ENCODE assay signal across 8 mouse cellular contexts in the genomic region with DNA sequence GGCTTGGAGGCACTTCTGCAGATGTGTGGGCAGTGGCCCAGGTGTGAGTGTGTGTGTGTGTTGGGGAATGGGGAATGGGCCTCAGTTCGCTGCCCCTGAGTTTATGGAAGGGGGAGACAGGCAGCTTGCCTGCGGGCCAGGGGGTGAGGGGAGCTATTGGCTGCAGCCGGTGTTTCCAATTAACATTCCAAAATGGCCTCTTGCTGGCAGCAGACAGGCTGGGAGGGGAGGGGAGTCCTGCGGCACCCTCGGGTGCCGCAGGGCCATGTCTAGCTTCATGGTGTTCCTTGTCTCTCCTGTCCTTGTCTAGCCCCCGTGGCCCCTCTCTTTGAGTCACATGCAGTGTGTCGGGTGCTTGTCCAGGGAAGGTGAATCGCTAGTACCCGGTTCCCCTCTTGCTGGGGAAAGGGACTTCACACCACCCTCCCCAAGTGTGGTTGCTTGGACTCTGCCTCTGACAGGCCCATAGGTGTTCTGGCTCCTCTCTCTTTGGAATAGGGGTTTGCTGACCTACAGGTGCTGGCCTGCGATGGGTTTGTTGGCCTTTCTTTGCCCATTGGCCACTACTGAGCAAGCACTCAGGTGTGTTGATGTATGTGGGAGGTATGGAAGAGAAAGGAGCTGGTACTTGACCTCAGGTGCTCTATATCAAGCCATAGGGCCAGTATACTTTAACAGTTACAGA. TPM values are rescaled to one million over a fixed set of nuclear protein-coding genes. Genes with fewer than 3 reads are reported as not detected.
DNase-seq lines count a peak whose midpoint lies in the region; ATAC-seq and TF ChIP-seq lines count a peak whose summit lies in the region.

No protein-coding gene starts in this region.

- TF ChIP-seq CTCF in E14TG2a.4 (conservative IDR thresholded peaks at IDR 0.05; ENCODE audit: low read length), result no peak
- no peak for TF ChIP-seq CTCF in liver, embryonic 14.5 days (IDR thresholded peaks at IDR 0.05; ENCODE audit: low read depth)

- TF ChIP-seq EP300 in liver, embryonic 14.5 days (IDR thresholded peaks at IDR 0.05; ENCODE audit: low read depth), result no peak

- H3K9me3 ChIP-seq in erythroblast, embryonic 14.5 days (ENCODE audit: control insufficient read depth, low read length), result no peaks in the 10 kb centered on the region
- H3K9me3 ChIP-seq in E14TG2a.4 (ENCODE audit: low read length), result no peaks in the 10 kb centered on the region
- H3K9me3 ChIP-seq in embryonic facial prominence, embryonic 15.5 days (replicated peaks), result no peaks in the 10 kb centered on the region
- H3K9me3 ChIP-seq in hindbrain, embryonic 11.5 days (ENCODE audit: control insufficient read depth, low read length), result no peaks in the 10 kb centered on the region
- no peaks in the 10 kb centered on the region for H3K9me3 ChIP-seq in liver, embryonic 14.5 days (ENCODE audit: control insufficient read depth, low read length)

- H3K27ac ChIP-seq in embryonic facial prominence, embryonic 15.5 days (replicated peaks), result peak overlapping the region; percentile 99
- H3K27ac ChIP-seq in hindbrain, embryonic 11.5 days (ENCODE audit: low read depth, low read length), result peak overlapping the region; percentile 94
- H3K27ac ChIP-seq in liver, embryonic 14.5 days, result no peak overlapping the region

- peak overlapping the region; percentile 95 for H3K9ac ChIP-seq in embryonic facial prominence, embryonic 15.5 days
- peak overlapping the region; percentile 80 for H3K9ac ChIP-seq in hindbrain, embryonic 11.5 days (ENCODE audit: low read depth, low read length)
- peak overlapping the region; percentile 70 for H3K9ac ChIP-seq in liver, embryonic 14.5 days (replicated peaks)

- no peak for ATAC-seq in erythroblast, adult 5-6 weeks (replicated peaks; ENCODE audit: low FRiP score, poor library complexity, severe bottlenecking)
- no peak for ATAC-seq in embryonic facial prominence, embryonic 15.5 days (ENCODE audit: insufficient number of reproducible peaks, low FRiP score, low TSS enrichment, low read depth)
- no peak for ATAC-seq in hindbrain, embryonic 11.5 days (ENCODE audit: low FRiP score)
- ATAC-seq in liver, embryonic 14.5 days (ENCODE audit: insufficient read depth), result no peak

- H3K4me1 ChIP-seq in erythroblast, embryonic 14.5 days (ENCODE audit: control insufficient read depth), result peaks cover 45% of the 10 kb centered on the region
- peaks cover 56% of the 10 kb centered on the region for H3K4me1 ChIP-seq in E14TG2a.4 (replicated peaks; ENCODE audit: low read depth, low read length)
- peaks cover 68% of the 10 kb centered on the region for H3K4me1 ChIP-seq in embryonic facial prominence, embryonic 15.5 days
- H3K4me1 ChIP-seq in hindbrain, embryonic 11.5 days (replicated peaks; ENCODE audit: control insufficient read depth, insufficient read depth, low read length), result peaks cover 13% of the 10 kb centered on the region
- H3K4me1 ChIP-seq in liver, embryonic 14.5 days (replicated peaks; ENCODE audit: control insufficient read depth in 2 of 2, insufficient read depth in 2 of 2, low read length in 1 of 2), result peaks cover 12 to 19% of the 10 kb centered on the region in 2 experiments

- H3K27me3 ChIP-seq in erythroblast, embryonic 14.5 days (ENCODE audit: control insufficient read depth), result peaks cover 43% of the 10 kb centered on the region
- H3K27me3 ChIP-seq in E14TG2a.4 (ENCODE audit: insufficient read depth, low read length), result peaks cover 45% of the 10 kb centered on the region
- no peaks in the 10 kb centered on the region for H3K27me3 ChIP-seq in embryonic facial prominence, embryonic 15.5 days
- H3K27me3 ChIP-seq in hindbrain, embryonic 11.5 days (ENCODE audit: control insufficient read depth, insufficient read depth, low read length), result no peaks in the 10 kb centered on the region
- peaks cover 9% of the 10 kb centered on the region; the same call in 1 of the 2 replicates for H3K27me3 ChIP-seq in liver, embryonic 14.5 days (ENCODE audit: control insufficient read depth, insufficient read depth, low read length)

- H3K4me2 ChIP-seq in embryonic facial prominence, embryonic 15.5 days (replicated peaks), result peak overlapping the region; percentile 97
- H3K4me2 ChIP-seq in hindbrain, embryonic 11.5 days (replicated peaks; ENCODE audit: low read depth, low read length), result peak overlapping the region; percentile 97
- H3K4me2 ChIP-seq in liver, embryonic 14.5 days (ENCODE audit: low read depth), result peak overlapping the region; percentile 100

- peak; percentile 37 for DNase-seq in hindbrain, embryonic 11.5 days (ENCODE audit: low spot score)
- DNase-seq in liver, embryonic 14.5 days (ENCODE audit: low read depth in 3 of 3, low spot score in 3 of 3), result no peak
- peak; percentile 42 for DNase-seq in right cerebral cortex, postnatal 4 days
- no peak for DNase-seq in adrenal gland, postnatal 25 days

- peaks cover 26% of the 10 kb centered on the region for H3K36me3 ChIP-seq in erythroblast, embryonic 14.5 days (ENCODE audit: control insufficient read depth)
- H3K36me3 ChIP-seq in E14TG2a.4 (ENCODE audit: insufficient read depth, low read length), result peaks cover 39% of the 10 kb centered on the region
- H3K36me3 ChIP-seq in embryonic facial prominence, embryonic 15.5 days, result peaks cover 29% of the 10 kb centered on the region
- peaks cover 4% of the 10 kb centered on the region; the same call in 1 of the 2 replicates for H3K36me3 ChIP-seq in hindbrain, embryonic 11.5 days (ENCODE audit: control insufficient read depth, insufficient read depth, low read length)
- H3K36me3 ChIP-seq in liver, embryonic 14.5 days (replicated peaks; ENCODE audit: control insufficient read depth, insufficient read depth, low read depth), result peaks cover 3% of the 10 kb centered on the region; the same call in 1 of the 2 replicates

- WGBS in embryonic facial prominence, embryonic 15.5 days, result 4% methylated on average over 11 of the region's 11 CpGs
- WGBS in hindbrain, embryonic 11.5 days, result 9% methylated on average over 11 of the region's 11 CpGs
- 14% methylated on average over 11 of the region's 11 CpGs for WGBS in liver, embryonic 14.5 days (ENCODE audit: insufficient replicate concordance)

- H3K4me3 ChIP-seq in erythroblast, embryonic 14.5 days (replicated peaks), result peak overlapping the region; percentile 63
- peak overlapping the region; percentile 86 for H3K4me3 ChIP-seq in E14TG2a.4 (replicated peaks; ENCODE audit: low read length)
- H3K4me3 ChIP-seq in embryonic facial prominence, embryonic 15.5 days (replicated peaks), result peak overlapping the region; percentile 93
- H3K4me3 ChIP-seq in hindbrain, embryonic 11.5 days (ENCODE audit: low read depth, low read length), result peak overlapping the region; percentile 59
- H3K4me3 ChIP-seq in liver, embryonic 14.5 days (ENCODE audit: insufficient read depth in 1 of 2, low read depth in 2 of 2, low read length in 2 of 2), result peak overlapping the region; percentile 61 to 86

RNA-seq across cellular contexts. Expression of gene Dusp7, which starts 1.5 kb away (rescaled TPM):
- 0.19 and 0.23 TPM in 2 replicates for polyA plus RNA-seq in erythroblast, embryonic 14.5 days (2012)
- 17.5 and 19.9 TPM in 2 replicates for total RNA-seq in erythroblast, adult 5-6 weeks (2015; ENCODE audit: low replicate concordance)
- total RNA-seq in erythroblast, adult 5-6 weeks (2017; ENCODE audit: low replicate concordance), result 3.3 and 4.3 TPM in 2 replicates
- 42.3 and 44.2 TPM in 2 replicates for polyA plus RNA-seq in embryonic facial prominence, embryonic 15.5 days (2015; fragmentation: Nextera tagmentation; extraction: Ambion mirVana)
- 25.0 and 25.8 TPM in 2 replicates for polyA plus RNA-seq in hindbrain, embryonic 11.5 days (2014; fragmentation: Nextera tagmentation; extraction: Ambion mirVana)
- 8.2 and 10.0 TPM in 2 replicates for polyA plus RNA-seq in liver, embryonic 14.5 days (2012; rRNA removed)
- 4.4 and 4.5 TPM in 2 replicates for polyA plus RNA-seq in liver, embryonic 14.5 days (2014; fragmentation: Nextera tagmentation; extraction: Ambion mirVana)
- total RNA-seq in adrenal gland, postnatal 25 days (2021), result 16.7 and 20.6 TPM in 2 replicates

RNA-seq across cellular contexts. Expression of gene Rpl29, which starts 59.3 kb away (rescaled TPM):
- 2.4 and 3.8 TPM in 2 replicates for polyA plus RNA-seq in erythroblast, embryonic 14.5 days (2012)
- total RNA-seq in erythroblast, adult 5-6 weeks (2015; ENCODE audit: low replicate concordance), result 553 and 845 TPM in 2 replicates
- total RNA-seq in erythroblast, adult 5-6 weeks (2017; ENCODE audit: low replicate concordance), result 192 and 282 TPM in 2 replicates
- 943 and 957 TPM in 2 replicates for polyA plus RNA-seq in embryonic facial prominence, embryonic 15.5 days (2015; fragmentation: Nextera tagmentation; extraction: Ambion mirVana)
- 882 and 903 TPM in 2 replicates for polyA plus RNA-seq in hindbrain, embryonic 11.5 days (2014; fragmentation: Nextera tagmentation; extraction: Ambion mirVana)
- polyA plus RNA-seq in liver, embryonic 14.5 days (2012; rRNA removed), result 718 and 743 TPM in 2 replicates
- polyA plus RNA-seq in liver, embryonic 14.5 days (2014; fragmentation: Nextera tagmentation; extraction: Ambion mirVana), result 713 and 720 TPM in 2 replicates
- 413 and 509 TPM in 2 replicates for total RNA-seq in adrenal gland, postnatal 25 days (2021)

Comparison
In these comparisons a context has a peak if more than half of its experiments do, and no peak if none do; other contexts are left out.
1. DNase-seq: peak in hindbrain, embryonic 11.5 days (single experiment) and right cerebral cortex, postnatal 4 days (single experiment); none in liver, embryonic 14.5 days (0 of 3) and adrenal gland, postnatal 25 days (single experiment).
2. RNA of gene Rpl29, which starts 59.3 kb away (polyA plus RNA-seq): 943 to 957 TPM in embryonic facial prominence, embryonic 15.5 days, 882 to 903 TPM in hindbrain, embryonic 11.5 days and 713 to 743 TPM in liver, embryonic 14.5 days; 2.4 to 3.8 TPM in erythroblast, embryonic 14.5 days; every median in the first group is over 100 times any median in the second.
3. Peak in every context shown above with its lines, with median percentiles within 50 percentile points of each other: H3K4me3 ChIP-seq, H3K4me2 ChIP-seq and H3K9ac ChIP-seq.